Mouse (Mus musculus) c-Kit-negative CD71-positive TER-119-positive erythroid progenitor cells, embryonic 14.5 days (primary cell): ENCODE data around the gene Gusb.
"Not testable (repeated sequence)": the region's sequence is repeated elsewhere in the genome, so short reads cannot be mapped to it uniquely, and the experiment has no call there.

Source experiments
- DNase-seq: peaks from one replicate; pipeline ENCODE4 v3.0.0-alpha.2; 2013; ENCODE audit warnings: low read depth, low spot score

Gusb gene

GRCm38 (mm10) chr5:130002301-130003146 lies at the start of gene Gusb:
Gene Gusb (minus strand): TSS chr5:130003049.
- no peak for DNase-seq

GRCm38 (mm10) chr5:130052510-130052909 lies 49.7 kb upstream of the Gusb start:
- DNase-seq = no peak

- DNase-seq = no peak
These were observed 48.4 kb upstream of the Gusb start for GRCm38 (mm10) chr5:130051073-130051860.

- no peak for DNase-seq
These were observed 47.6 kb upstream of the Gusb start for GRCm38 (mm10) chr5:130050416-130050815.

GRCm38 (mm10) chr5:130048786-130049520 lies 46.1 kb upstream of the Gusb start:
- no peak for DNase-seq

- DNase-seq = no peak
These were observed 44.2 kb upstream of the Gusb start for GRCm38 (mm10) chr5:130047013-130047412.

GRCm38 (mm10) chr5:130046589-130046988 lies 43.7 kb upstream of the Gusb start:
- DNase-seq = no peak

GRCm38 (mm10) chr5:130046100-130046499 lies 43.3 kb upstream of the Gusb start:
- DNase-seq = no peak

- DNase-seq = no peak
These were observed 41.4 kb upstream of the Gusb start for GRCm38 (mm10) chr5:130044201-130044695.

- no peak for DNase-seq
These were observed 40.9 kb upstream of the Gusb start for GRCm38 (mm10) chr5:130043741-130044140.

GRCm38 (mm10) chr5:130041262-130041661 lies 38.4 kb upstream of the Gusb start:
- no peak for DNase-seq

- no peak for DNase-seq
These were observed 37.9 kb upstream of the Gusb start for GRCm38 (mm10) chr5:130040797-130041196.

GRCm38 (mm10) chr5:130037752-130038455 lies 35.1 kb upstream of the Gusb start:
- peak; percentile 40 for DNase-seq

GRCm38 (mm10) chr5:130036300-130036699 lies 33.5 kb upstream of the Gusb start:
- DNase-seq = not testable (repeated sequence)

GRCm38 (mm10) chr5:130033869-130034268 lies 31.0 kb upstream of the Gusb start:
- DNase-seq = no peak

GRCm38 (mm10) chr5:130031410-130032390 lies 28.9 kb upstream of the Gusb start:
- no peak for DNase-seq

GRCm38 (mm10) chr5:130029142-130029897 lies 26.5 kb upstream of the Gusb start, which contains the start of the genes Asl and Crcp:
Gene Asl (minus strand): TSS chr5:130029247.
Gene Crcp (plus strand): TSS chr5:130029290.
- peak; percentile 65 for DNase-seq

- no peak for DNase-seq
These were observed 24.8 kb upstream of the Gusb start for GRCm38 (mm10) chr5:130027696-130028095.

GRCm38 (mm10) chr5:130027134-130027533 lies 24.3 kb upstream of the Gusb start:
- no peak for DNase-seq
